Mouse (Mus musculus): ENCODE data around the gene Bbs9. TPM values are rescaled to one million over a fixed set of nuclear protein-coding genes. Genes with fewer than 3 reads are reported as not detected.

Gene Bbs9
- total and polyA plus RNA-seq, 3 experiments = 6.9 to 9.1 (median 7.8) TPM

GRCm38 (mm10) chr9:22626014-22626413 is 150.5 kb downstream of the Bbs9 start:
- no peak for DNase-seq (ENCODE audit: extremely low read depth)
- no peaks in the 10 kb centered on the region for H3K79me2 ChIP-seq (replicated peaks; ENCODE audit: control insufficient read depth, extremely low read depth, insufficient read depth, poor library complexity, severe bottlenecking)
- no peak overlapping the region for H3K27ac ChIP-seq (ENCODE audit: insufficient read depth, low read depth)
- no peak overlapping the region for H3K4me2 ChIP-seq (ENCODE audit: insufficient read depth, low read depth, poor library complexity, severe bottlenecking)
- H3K27me3 ChIP-seq (replicated peaks) = no peaks in the 10 kb centered on the region
- no peak for TF ChIP-seq HCFC1 (IDR thresholded peaks at IDR 0.05; ENCODE audit: low read depth, low read length)
- TF ChIP-seq SMC3 (IDR thresholded peaks at IDR 0.05; ENCODE audit: low read depth, low read length) = no peak
- TF ChIP-seq E2F4 (IDR thresholded peaks at IDR 0.05; ENCODE audit: insufficient replicate concordance, low read depth, low read length) = no peak
- TF ChIP-seq RCOR1 (conservative IDR thresholded peaks at IDR 0.05; ENCODE audit: low read depth, low read length) = no peak
- TF ChIP-seq CHD2 (IDR thresholded peaks at IDR 0.05; ENCODE audit: low read length) = no peak
- TF ChIP-seq USF2 (conservative IDR thresholded peaks at IDR 0.05; ENCODE audit: low read depth, low read length) = no peak
- TF ChIP-seq JUND (conservative IDR thresholded peaks at IDR 0.05; ENCODE audit: low read depth, low read length) = no peak
- no peak for TF ChIP-seq NRF1 (IDR thresholded peaks at IDR 0.05; ENCODE audit: low read depth, low read length)
- no peak for TF ChIP-seq KAT2A (IDR thresholded peaks at IDR 0.05; ENCODE audit: insufficient replicate concordance, low read length)
- no peak for TF ChIP-seq GABPA (IDR thresholded peaks at IDR 0.05; ENCODE audit: insufficient replicate concordance, low read depth, low read length)
- no peak for TF ChIP-seq UBTF (IDR thresholded peaks at IDR 0.05; ENCODE audit: low read depth, low read length)
- TF ChIP-seq ZKSCAN1 (IDR thresholded peaks at IDR 0.05; ENCODE audit: borderline replicate concordance, low read depth, low read length) = no peak
- no peak for TF ChIP-seq POLR2AphosphoS2 (IDR thresholded peaks at IDR 0.05; ENCODE audit: low read depth, low read length)
- no peak for TF ChIP-seq ZMIZ1 (IDR thresholded peaks at IDR 0.05; ENCODE audit: low read depth, low read length)
- no peak for TF ChIP-seq BHLHE40 (IDR thresholded peaks at IDR 0.05; ENCODE audit: low read depth, low read length)
- no peak for TF ChIP-seq JUN (IDR thresholded peaks at IDR 0.05; ENCODE audit: insufficient read depth, low read depth, low read length)
- no peaks in the 10 kb centered on the region for H3K9me3 ChIP-seq (replicated peaks; ENCODE audit: low read length)
- H3K9ac ChIP-seq (ENCODE audit: insufficient read depth, low read depth) = no peak overlapping the region
- dilution Hi-C loops (cut with MboI; ENCODE audit: extremely low pct_ligation_motif_present, extremely low pct_unique_long_range_greater_than_20kb, low sequenced_read_pairs) (no loop called here), in situ Hi-C loops (cut with MboI; ENCODE audit: low pct_ligation_motif_present, low pct_unique_long_range_greater_than_20kb, low sequenced_read_pairs) (no loop called here)
- no peak overlapping the region for H3K4me3 ChIP-seq (replicated peaks in 1 of 3; ENCODE audit: low read depth in 2 of 3, low read length in 2 of 3, poor library complexity in 1 of 3)
- H3K4me1 ChIP-seq (ENCODE audit: control insufficient read depth in 1 of 2, insufficient read depth in 2 of 2) = no peaks in the 10 kb centered on the region
- H3K36me3 ChIP-seq (replicated peaks in 1 of 2; ENCODE audit: control insufficient read depth in 1 of 2, insufficient read depth in 1 of 2, low read length in 1 of 2) = no peaks in the 10 kb centered on the region

- in situ Hi-C loops (cut with MboI; ENCODE audit: low pct_ligation_motif_present, low pct_unique_long_range_greater_than_20kb, low sequenced_read_pairs) (no loop called here), dilution Hi-C loops (cut with MboI; ENCODE audit: extremely low pct_ligation_motif_present, extremely low pct_unique_long_range_greater_than_20kb, low sequenced_read_pairs) (no loop called here)
- Histone ChIP-seq H3K27me3 (replicated peaks) (no peaks in the 10 kb centered on the region), H3K36me3 (replicated peaks in 1 of 2; ENCODE audit: control insufficient read depth in 1 of 2, insufficient read depth in 1 of 2, low read length in 1 of 2) (no peaks in the 10 kb centered on the region), H3K79me2 (replicated peaks; ENCODE audit: control insufficient read depth, extremely low read depth, insufficient read depth, poor library complexity, severe bottlenecking) (no peaks in the 10 kb centered on the region), H3K9me3 (replicated peaks; ENCODE audit: low read length) (no peaks in the 10 kb centered on the region), H3K27ac (ENCODE audit: insufficient read depth, low read depth) (no peak overlapping the region), H3K4me1 (ENCODE audit: control insufficient read depth in 1 of 2, insufficient read depth in 2 of 2) (no peaks in the 10 kb centered on the region), H3K4me2 (ENCODE audit: insufficient read depth, low read depth, poor library complexity, severe bottlenecking) (no peak overlapping the region), H3K4me3 (replicated peaks in 1 of 3; ENCODE audit: low read depth in 2 of 3, low read length in 2 of 3, poor library complexity in 1 of 3) (no peak overlapping the region), H3K9ac (ENCODE audit: insufficient read depth, low read depth) (no peak overlapping the region)
- TF ChIP-seq MAFK (IDR thresholded peaks at IDR 0.05; ENCODE audit: insufficient replicate concordance, low read length) = no peak
- TF ChIP-seq BHLHE40 (IDR thresholded peaks at IDR 0.05; ENCODE audit: low read depth, low read length) = no peak
- TF ChIP-seq USF2 (conservative IDR thresholded peaks at IDR 0.05; ENCODE audit: low read depth, low read length) = no peak
- TF ChIP-seq JUND (conservative IDR thresholded peaks at IDR 0.05; ENCODE audit: low read depth, low read length) = no peak
- TF ChIP-seq ETS1 (conservative IDR thresholded peaks at IDR 0.05; ENCODE audit: low read depth, low read length) = no peak
- TF ChIP-seq RAD21 (IDR thresholded peaks at IDR 0.05; ENCODE audit: low read depth, low read length) = no peak
- TF ChIP-seq POLR2A (IDR thresholded peaks at IDR 0.05; ENCODE audit: low read depth, low read length) = no peak
- TF ChIP-seq TBP (conservative IDR thresholded peaks at IDR 0.05; ENCODE audit: low read depth, low read length) = no peak
- no peak for TF ChIP-seq ZMIZ1 (IDR thresholded peaks at IDR 0.05; ENCODE audit: low read depth, low read length)
- no peak for TF ChIP-seq RCOR1 (conservative IDR thresholded peaks at IDR 0.05; ENCODE audit: low read depth, low read length)
- TF ChIP-seq MEF2A (IDR thresholded peaks at IDR 0.05; ENCODE audit: borderline replicate concordance, low read depth, low read length) = no peak
- TF ChIP-seq KAT2A (IDR thresholded peaks at IDR 0.05; ENCODE audit: insufficient replicate concordance, low read length) = no peak
- no peak for TF ChIP-seq MYC (IDR thresholded peaks at IDR 0.05; ENCODE audit: low read depth, low read length)
- TF ChIP-seq NRF1 (IDR thresholded peaks at IDR 0.05; ENCODE audit: low read depth, low read length) = no peak
- no peak for DNase-seq (ENCODE audit: extremely low read depth)
Observed at GRCm38 (mm10) chr9:22627912-22628311, 152.4 kb downstream of the Bbs9 start.
